Mouse (Mus musculus) heart, embryonic 14.5 days (tissue): ENCODE data around the gene Hoxa4. TPM values are rescaled to one million over a fixed set of nuclear protein-coding genes. Genes with fewer than 3 reads are reported as not detected.

Experiments
- ATAC-seq: fragments of 200-750 bp; cut with Nextera tagmentation; 2 replicates; pipeline ENCODE4 v1.8.0; 2017; ENCODE audit warnings: low read depth, moderate TSS enrichment; ENCODE audit not compliant: insufficient number of reproducible peaks, insufficient read depth, low FRiP score
- H3K27ac ChIP-seq, 2 experiments: fragments of 200-500 bp in 1 of 2; fragments of 300-500 bp in 1 of 2; sonication (generic) in 1 of 2; replicated peaks in 1 of 2; 2 replicates each; pipeline ENCODE4 v1.5.1; 2012 to 2014; ENCODE audit warnings: low read depth in 2 of 2, low read length in 2 of 2, control low read depth in 1 of 2, mild to moderate bottlenecking in 1 of 2, mixed read lengths in 1 of 2; ENCODE audit not compliant: control insufficient read depth in 1 of 2, insufficient read depth in 1 of 2
- H3K27me3 ChIP-seq: fragments of 300-500 bp; sonication (generic); 2 replicates; pipeline ENCODE4 v1.6.1; 2014; ENCODE audit warnings: mild to moderate bottlenecking, low read length, control low read depth; ENCODE audit not compliant: control insufficient read depth, insufficient read depth
- H3K36me3 ChIP-seq: fragments of 300-500 bp; sonication (generic); 2 replicates; pipeline ENCODE4 v1.6.1; 2014; ENCODE audit warnings: mild to moderate bottlenecking, control low read depth, low read length, mixed read lengths; ENCODE audit not compliant: control insufficient read depth, insufficient read depth
- H3K4me1 ChIP-seq, 2 experiments: fragments of 200-500 bp in 1 of 2; fragments of 300-500 bp in 1 of 2; sonication (generic) in 1 of 2; 2 replicates each; pipeline ENCODE4 v1.6.1; 2012 to 2014; ENCODE audit warnings: low read length in 2 of 2, control low read depth in 1 of 2, mixed read lengths in 1 of 2; ENCODE audit not compliant: control insufficient read depth in 2 of 2, insufficient read depth in 2 of 2
- H3K4me2 ChIP-seq: fragments of 300-500 bp; sonication (generic); 2 replicates; pipeline ENCODE4 v1.6.1; 2014; ENCODE audit warnings: mild to moderate bottlenecking, low read length
- H3K4me3 ChIP-seq, 2 experiments: fragments of 200-500 bp in 1 of 2; fragments of 300-500 bp in 1 of 2; sonication (generic) in 1 of 2; 2 replicates each; pipeline ENCODE4 v1.5.1; 2012 to 2014; ENCODE audit warnings: low read length in 2 of 2, mild to moderate bottlenecking in 2 of 2, control low read depth in 1 of 2, low read depth in 1 of 2, moderate library complexity in 1 of 2; ENCODE audit not compliant: control insufficient read depth in 1 of 2, insufficient read depth in 1 of 2
- H3K9ac ChIP-seq: fragments of 300-500 bp; sonication (generic); 2 replicates; pipeline ENCODE4 v1.6.1; 2014; ENCODE audit warnings: mild to moderate bottlenecking, low read length
- H3K9me3 ChIP-seq: fragments of 300-500 bp; sonication (generic); 2 replicates; pipeline ENCODE4 v1.6.1; 2016; ENCODE audit warnings: low read length, control low read depth; ENCODE audit not compliant: control insufficient read depth
- WGBS: fragments of 180-500 bp; shearing (Covaris S2); extraction: QIAGEN DNeasy Blood & Tissue Kit; methylation state at CpG from one replicate; pipeline ENCODE4 v1.1.7; 2014; 5-methylcytosine and 5-hydroxymethylcytosine counted together
- polyA plus RNA-seq: library from polyadenylated mRNA; unstranded; fragments of >200 nt; fragmentation: Nextera tagmentation; extraction: Ambion mirVana; gene quantifications from 2 replicates; pipeline ENCODE4 v1.2.1, GENCODE M21; 2014

Hoxa4 gene
- polyA plus RNA-seq, 1 experiment from 2014 or later = 0.36 TPM

- Histone ChIP-seq H3K9ac (no peak overlapping the region), H3K36me3 (no peaks in the 10 kb centered on the region), H3K4me2 (peak overlapping the region; percentile 4; the same call in 1 of the 2 replicates), H3K27me3 (peaks cover 98% of the 10 kb centered on the region), H3K9me3 (no peaks in the 10 kb centered on the region), H3K27ac (no peak overlapping the region; a peak in 1 of 4 replicates), H3K4me3 (no peak overlapping the region), H3K4me1 (peaks cover 0 to 4% of the 10 kb centered on the region in 2 experiments; a peak in 2 of 4 replicates)
- ATAC-seq = no peak
- WGBS = 16% methylated on average over 1 of the region's 1 CpGs
Observed at GRCm38 (mm10) chr6:52167176-52167575, 24.4 kb downstream of the Hoxa4 start.

GRCm38 (mm10) chr6:52166431-52167077, 25.0 kb downstream of the Hoxa4 start:
- Histone ChIP-seq H3K27ac (no peak overlapping the region; a peak in 1 of 4 replicates), H3K4me3 (no peak overlapping the region), H3K4me1 (peaks cover 0 to 4% of the 10 kb centered on the region in 2 experiments; a peak in 1 of 4 replicates), H3K36me3 (no peaks in the 10 kb centered on the region), H3K4me2 (no peak overlapping the region), H3K27me3 (peaks cover 98% of the 10 kb centered on the region), H3K9me3 (no peaks in the 10 kb centered on the region), H3K9ac (no peak overlapping the region)
- no peak for ATAC-seq
- WGBS = 4% methylated on average over 4 of the region's 4 CpGs

- peak overlapping the region in 1 of 2 experiments; percentile 3; a peak in 1 of 4 replicates for H3K4me3 ChIP-seq
- no peak overlapping the region for H3K27ac ChIP-seq
- H3K27me3 ChIP-seq = peaks cover 98% of the 10 kb centered on the region
- H3K36me3 ChIP-seq = no peaks in the 10 kb centered on the region
- no peak for ATAC-seq
- H3K9ac ChIP-seq = peak overlapping the region; percentile 28; the same call in 1 of the 2 replicates
- no peaks in the 10 kb centered on the region for H3K9me3 ChIP-seq
- H3K4me1 ChIP-seq = peaks cover 2 to 4% of the 10 kb centered on the region in 2 experiments; a peak in 1 of 4 replicates
- H3K4me2 ChIP-seq = peak overlapping the region; percentile 48
- WGBS = 3% methylated on average over 28 of the region's 28 CpGs
Observed at GRCm38 (mm10) chr6:52165441-52166370, 25.8 kb downstream of the Hoxa4 start.

GRCm38 (mm10) chr6:52164626-52165440, 26.7 kb downstream of the Hoxa4 start, which contains the start of gene Hoxa2:
Gene Hoxa2, minus strand, starts transcription at chr6:52164831.
- Histone ChIP-seq H3K4me1 (peaks cover 4 to 5% of the 10 kb centered on the region in 2 experiments; a peak in 1 of 4 replicates), H3K27me3 (peaks cover 98% of the 10 kb centered on the region), H3K27ac (peak within 1 kb of the TSS in 1 of 2 experiments; percentile 59; a peak in 2 of 4 replicates), H3K4me2 (peak within 1 kb of the TSS; percentile 48), H3K36me3 (no peaks in the 10 kb centered on the region), H3K9ac (peak within 1 kb of the TSS; percentile 54; the same call in 1 of the 2 replicates), H3K9me3 (no peaks in the 10 kb centered on the region), H3K4me3 (peak within 1 kb of the TSS; percentile 4 to 33; a peak in 3 of 4 replicates)
- 1% methylated on average over 25 of the region's 25 CpGs for WGBS
- no peak for ATAC-seq

GRCm38 (mm10) chr6:52164051-52164625, 27.4 kb downstream of the Hoxa4 start:
- WGBS = under 1% methylated on average over 39 of the region's 39 CpGs
- Histone ChIP-seq H3K9ac (peak overlapping the region; percentile 54; the same call in 1 of the 2 replicates), H3K27me3 (peaks cover 98% of the 10 kb centered on the region), H3K4me1 (peaks cover 4 to 6% of the 10 kb centered on the region in 2 experiments; a peak in 2 of 4 replicates), H3K9me3 (no peaks in the 10 kb centered on the region), H3K4me3 (peak overlapping the region; percentile 4 to 33; a peak in 3 of 4 replicates), H3K27ac (peak overlapping the region in 1 of 2 experiments; percentile 59; a peak in 2 of 4 replicates), H3K4me2 (peak overlapping the region; percentile 48), H3K36me3 (no peaks in the 10 kb centered on the region)
- ATAC-seq = no peak

GRCm38 (mm10) chr6:52163366-52164031, 28.1 kb downstream of the Hoxa4 start:
- Histone ChIP-seq H3K9me3 (no peaks in the 10 kb centered on the region), H3K27me3 (peaks cover 100% of the 10 kb centered on the region), H3K27ac (peak overlapping the region; percentile 22 to 59; a peak in 2 of 4 replicates), H3K4me1 (peaks cover 4 to 12% of the 10 kb centered on the region in 2 experiments; a peak in 3 of 4 replicates), H3K4me2 (peak overlapping the region; percentile 48), H3K4me3 (peak overlapping the region in 1 of 2 experiments; percentile 33; a peak in 2 of 4 replicates), H3K9ac (peak overlapping the region; percentile 21; the same call in 1 of the 2 replicates), H3K36me3 (no peaks in the 10 kb centered on the region)
- WGBS = 6% methylated on average over 17 of the region's 17 CpGs
- no peak for ATAC-seq
